Mouse (Mus musculus): ENCODE data around the gene Sctr. TPM values are rescaled to one million over a fixed set of nuclear protein-coding genes. Genes with fewer than 3 reads are reported as not detected.

The Sctr gene
- total and polyA plus RNA-seq, 2 experiments from 2014 or later: not detected

- Histone ChIP-seq H3K27ac (ENCODE audit: low read depth) (no peak overlapping the region), H3K4me2 (ENCODE audit: low read depth, low read length) (peak overlapping the region; percentile 64), H3K36me3 (replicated peaks; ENCODE audit: control insufficient read depth, insufficient read depth, low read length) (no peaks in the 10 kb centered on the region), H3K9ac (replicated peaks; ENCODE audit: low read depth, low read length) (no peak overlapping the region), H3K9me3 (replicated peaks; ENCODE audit: control insufficient read depth, low read length) (no peaks in the 10 kb centered on the region), H3K4me1 (ENCODE audit: control insufficient read depth, insufficient read depth) (0 out of 2 replicates have a peak, but pooled peaks cover 4% of the 10 kb centered on the region), H3K27me3 (ENCODE audit: control insufficient read depth, insufficient read depth, low read length) (0 out of 2 replicates have a peak, but pooled peaks cover 20% of the 10 kb centered on the region), H3K4me3 (ENCODE audit: low read depth, low read length) (peak overlapping the region; percentile 42; the same call in 1 of the 2 replicates)
- no peak for DNase-seq (ENCODE audit: low spot score)
- TF ChIP-seq CTCF (IDR thresholded peaks at IDR 0.05; ENCODE audit: low read depth) (no peak), EP300 (IDR thresholded peaks at IDR 0.05; ENCODE audit: low read depth) (no peak)
- no peak for ATAC-seq (ENCODE audit: insufficient read depth, low read depth)
- WGBS: 39% methylated on average over 11 of the region's 11 CpGs
Observed at GRCm38 (mm10) chr1:120007851-120008588, 1.3 kb downstream of the Sctr start.

DNA sequence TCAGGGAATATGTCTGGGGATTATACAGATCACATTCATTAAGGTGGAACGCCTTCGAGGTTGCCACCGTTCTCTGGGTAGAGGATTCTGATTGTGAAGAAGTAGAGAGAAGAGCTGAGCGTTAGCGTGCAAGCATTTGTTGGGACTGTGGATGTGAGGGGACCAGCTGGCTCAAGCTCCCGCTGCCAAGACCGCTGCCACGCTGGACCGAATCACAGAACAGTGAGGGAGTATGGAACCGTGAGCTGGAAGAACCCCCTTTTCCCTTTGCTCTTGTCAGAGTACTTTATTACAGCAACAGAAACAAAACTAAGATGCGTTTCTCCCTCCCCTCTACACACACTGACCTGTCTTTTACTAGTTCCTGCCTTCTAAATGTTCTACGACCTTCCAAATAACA, 5.9 kb downstream of the Sctr start:
- 82% methylated on average over 12 of the region's 12 CpGs for WGBS
- H3K27me3 ChIP-seq (ENCODE audit: control insufficient read depth, insufficient read depth, low read length): 0 out of 2 replicates have a peak, but pooled peaks cover 8% of the 10 kb centered on the region
- DNase-seq (ENCODE audit: low spot score) (no peak), ATAC-seq (ENCODE audit: insufficient read depth, low read depth) (no peak)
- H3K9me3 ChIP-seq (replicated peaks; ENCODE audit: control insufficient read depth, low read length): no peaks in the 10 kb centered on the region
- H3K4me2 ChIP-seq (ENCODE audit: low read depth, low read length): no peak overlapping the region
- no peaks in the 10 kb centered on the region for H3K4me1 ChIP-seq (ENCODE audit: control insufficient read depth, insufficient read depth)
- TF ChIP-seq EP300 (IDR thresholded peaks at IDR 0.05; ENCODE audit: low read depth): no peak
- no peak for TF ChIP-seq CTCF (IDR thresholded peaks at IDR 0.05; ENCODE audit: low read depth)
- no peak overlapping the region for H3K4me3 ChIP-seq (ENCODE audit: low read depth, low read length)
- H3K9ac ChIP-seq (replicated peaks; ENCODE audit: low read depth, low read length): no peak overlapping the region
- H3K27ac ChIP-seq (ENCODE audit: low read depth): no peak overlapping the region
- no peaks in the 10 kb centered on the region for H3K36me3 ChIP-seq (replicated peaks; ENCODE audit: control insufficient read depth, insufficient read depth, low read length)

DNA sequence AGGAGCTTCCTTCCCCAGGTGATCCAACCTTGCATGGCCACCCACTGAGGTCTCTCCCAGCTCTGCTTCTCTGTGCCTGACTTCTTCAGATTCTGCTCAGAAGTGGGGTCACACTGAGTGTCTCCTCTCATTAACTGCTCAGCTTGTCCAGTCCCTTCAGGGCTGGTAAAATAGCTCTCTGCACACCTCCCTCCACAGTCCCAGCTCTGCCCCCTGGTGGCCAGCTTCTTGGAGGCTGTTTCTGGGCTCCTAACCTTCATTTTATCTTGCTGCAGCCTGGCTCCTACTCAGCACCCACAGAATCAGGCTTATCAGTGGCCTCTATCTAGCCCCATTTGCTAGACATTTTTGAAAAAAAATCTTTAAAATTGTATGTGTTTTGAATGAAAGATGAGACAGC, 6.4 kb downstream of the Sctr start:
- DNase-seq (ENCODE audit: low spot score) (no peak), ATAC-seq (ENCODE audit: insufficient read depth, low read depth) (peak; percentile 22; the same call in 1 of the 2 replicates)
- Histone ChIP-seq H3K27ac (ENCODE audit: low read depth) (no peak overlapping the region), H3K9me3 (replicated peaks; ENCODE audit: control insufficient read depth, low read length) (no peaks in the 10 kb centered on the region), H3K9ac (replicated peaks; ENCODE audit: low read depth, low read length) (no peak overlapping the region), H3K27me3 (ENCODE audit: control insufficient read depth, insufficient read depth, low read length) (0 out of 2 replicates have a peak, but pooled peaks cover 3% of the 10 kb centered on the region), H3K4me1 (ENCODE audit: control insufficient read depth, insufficient read depth) (no peaks in the 10 kb centered on the region), H3K4me2 (ENCODE audit: low read depth, low read length) (no peak overlapping the region), H3K36me3 (replicated peaks; ENCODE audit: control insufficient read depth, insufficient read depth, low read length) (no peaks in the 10 kb centered on the region), H3K4me3 (ENCODE audit: low read depth, low read length) (no peak overlapping the region)
- TF ChIP-seq CTCF (IDR thresholded peaks at IDR 0.05; ENCODE audit: low read depth) (peak; percentile 72), EP300 (IDR thresholded peaks at IDR 0.05; ENCODE audit: low read depth) (no peak)

DNA sequence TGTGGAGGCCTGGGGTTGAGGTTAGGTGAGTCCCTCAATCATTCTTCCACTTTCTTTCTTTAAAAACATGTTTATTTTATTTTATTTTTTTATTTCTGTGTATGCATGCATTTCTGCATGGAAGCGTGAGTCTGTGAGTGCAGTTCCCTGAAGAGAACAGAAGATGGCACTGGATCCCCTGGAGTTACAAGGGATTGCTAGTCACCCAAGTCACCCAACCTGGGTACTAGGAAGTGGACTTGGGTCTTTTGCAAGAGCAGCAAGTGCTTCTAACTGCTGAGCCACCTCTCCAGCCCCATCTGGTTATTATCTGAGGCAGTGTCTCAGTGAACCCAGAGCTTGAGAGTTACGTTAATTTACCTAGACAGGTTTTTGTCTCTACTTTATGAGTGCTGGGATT, 9.5 kb downstream of the Sctr start:
- H3K36me3 ChIP-seq (replicated peaks; ENCODE audit: control insufficient read depth, insufficient read depth, low read length): no peaks in the 10 kb centered on the region
- H3K4me3 ChIP-seq (ENCODE audit: low read depth, low read length): no peak overlapping the region

GRCm38 (mm10) chr1:120018900-120019299, 12.2 kb downstream of the Sctr start:
- DNase-seq (ENCODE audit: low spot score) (no peak), ATAC-seq (ENCODE audit: insufficient read depth, low read depth) (no peak)
- no peaks in the 10 kb centered on the region for H3K9me3 ChIP-seq (replicated peaks; ENCODE audit: control insufficient read depth, low read length)
- H3K36me3 ChIP-seq (replicated peaks; ENCODE audit: control insufficient read depth, insufficient read depth, low read length): no peaks in the 10 kb centered on the region
- H3K9ac ChIP-seq (replicated peaks; ENCODE audit: low read depth, low read length): no peak overlapping the region
- 70% methylated on average over 3 of the region's 3 CpGs for WGBS
- H3K4me2 ChIP-seq (ENCODE audit: low read depth, low read length): no peak overlapping the region
- no peaks in the 10 kb centered on the region for H3K27me3 ChIP-seq (ENCODE audit: control insufficient read depth, insufficient read depth, low read length)
- H3K4me1 ChIP-seq (ENCODE audit: control insufficient read depth, insufficient read depth): no peaks in the 10 kb centered on the region
- TF ChIP-seq EP300 (IDR thresholded peaks at IDR 0.05; ENCODE audit: low read depth) (no peak), CTCF (IDR thresholded peaks at IDR 0.05; ENCODE audit: low read depth) (no peak)
- no peak overlapping the region for H3K27ac ChIP-seq (ENCODE audit: low read depth)
- H3K4me3 ChIP-seq (ENCODE audit: low read depth, low read length): no peak overlapping the region

More for the DNA sequence above, 9.5 kb downstream of the Sctr start:
- no peaks in the 10 kb centered on the region for H3K27me3 ChIP-seq (ENCODE audit: control insufficient read depth, insufficient read depth, low read length)
- no peak for ATAC-seq (ENCODE audit: insufficient read depth, low read depth)
- 77% methylated on average over 2 of the region's 2 CpGs for WGBS
- no peak overlapping the region for H3K9ac ChIP-seq (replicated peaks; ENCODE audit: low read depth, low read length)
- DNase-seq (ENCODE audit: low spot score): no peak
- no peak overlapping the region for H3K27ac ChIP-seq (ENCODE audit: low read depth)
- no peaks in the 10 kb centered on the region for H3K4me1 ChIP-seq (ENCODE audit: control insufficient read depth, insufficient read depth)
- TF ChIP-seq EP300 (IDR thresholded peaks at IDR 0.05; ENCODE audit: low read depth) (no peak), CTCF (IDR thresholded peaks at IDR 0.05; ENCODE audit: low read depth) (peak; percentile 49)
- no peak overlapping the region for H3K4me2 ChIP-seq (ENCODE audit: low read depth, low read length)
- H3K9me3 ChIP-seq (replicated peaks; ENCODE audit: control insufficient read depth, low read length): no peaks in the 10 kb centered on the region
